Mouse (Mus musculus) E14TG2a.4 (cell line): ENCODE results near the gene Cbfa2t2.
A peak's percentile ranks its signal among the peaks of the same experiment; 100 is the strongest.

Experiments used
- H3K27me3 ChIP-seq: 2 replicates; pipeline ENCODE4 v1.6.1; 2014; ENCODE audit warnings: low read length, control low read depth; ENCODE audit not compliant: insufficient read depth
- H3K36me3 ChIP-seq: 2 replicates; pipeline ENCODE4 v1.6.1; 2014; ENCODE audit warnings: low read length, control low read depth; ENCODE audit not compliant: insufficient read depth
- H3K4me1 ChIP-seq: replicated peaks from 2 replicates; pipeline ENCODE4 v1.6.1; 2014; ENCODE audit warnings: low read depth, low read length, control low read depth
- H3K4me3 ChIP-seq: replicated peaks from 2 replicates; pipeline ENCODE4 v1.5.1; 2014; ENCODE audit warnings: mild to moderate bottlenecking, low read length
- H3K9me3 ChIP-seq: 2 replicates; pipeline ENCODE4 v1.6.1; 2014; ENCODE audit warnings: low read length, control low read depth
- CTCF ChIP-seq: conservative IDR thresholded peaks from 2 replicates; pipeline ENCODE4 v1.5.1; 2014; ENCODE audit warnings: low read length
- NANOG ChIP-seq: IDR thresholded peaks from 2 replicates; pipeline ENCODE4 v1.6.1; 2014; ENCODE audit warnings: borderline replicate concordance, low read length, mixed read lengths
- POU5F1 ChIP-seq: IDR thresholded peaks from 2 replicates; pipeline ENCODE4 v1.6.1; 2014; ENCODE audit warnings: low read length, borderline replicate concordance

The Cbfa2t2 gene

GRCm38 (mm10) chr2:154405447-154405994, 30.8 kb upstream of the Cbfa2t2 start:
- no peak for TF ChIP-seq NANOG
- no peak for TF ChIP-seq CTCF
- TF ChIP-seq POU5F1: no peak
- Histone ChIP-seq H3K4me1 (peaks cover 8% of the 10 kb centered on the region), H3K4me3 (no peak overlapping the region), H3K36me3 (peaks cover 32% of the 10 kb centered on the region), H3K27me3 (no peaks in the 10 kb centered on the region), H3K9me3 (peaks cover 16% of the 10 kb centered on the region)

GRCm38 (mm10) chr2:154407063-154407642, 29.1 kb upstream of the Cbfa2t2 start:
- Histone ChIP-seq H3K4me1 (peaks cover 8% of the 10 kb centered on the region), H3K36me3 (peaks cover 28% of the 10 kb centered on the region), H3K4me3 (peak overlapping the region; percentile 87), H3K9me3 (peaks cover 16% of the 10 kb centered on the region), H3K27me3 (no peaks in the 10 kb centered on the region)
- TF ChIP-seq NANOG: no peak
- TF ChIP-seq POU5F1: no peak
- TF ChIP-seq CTCF: no peak

DNA sequence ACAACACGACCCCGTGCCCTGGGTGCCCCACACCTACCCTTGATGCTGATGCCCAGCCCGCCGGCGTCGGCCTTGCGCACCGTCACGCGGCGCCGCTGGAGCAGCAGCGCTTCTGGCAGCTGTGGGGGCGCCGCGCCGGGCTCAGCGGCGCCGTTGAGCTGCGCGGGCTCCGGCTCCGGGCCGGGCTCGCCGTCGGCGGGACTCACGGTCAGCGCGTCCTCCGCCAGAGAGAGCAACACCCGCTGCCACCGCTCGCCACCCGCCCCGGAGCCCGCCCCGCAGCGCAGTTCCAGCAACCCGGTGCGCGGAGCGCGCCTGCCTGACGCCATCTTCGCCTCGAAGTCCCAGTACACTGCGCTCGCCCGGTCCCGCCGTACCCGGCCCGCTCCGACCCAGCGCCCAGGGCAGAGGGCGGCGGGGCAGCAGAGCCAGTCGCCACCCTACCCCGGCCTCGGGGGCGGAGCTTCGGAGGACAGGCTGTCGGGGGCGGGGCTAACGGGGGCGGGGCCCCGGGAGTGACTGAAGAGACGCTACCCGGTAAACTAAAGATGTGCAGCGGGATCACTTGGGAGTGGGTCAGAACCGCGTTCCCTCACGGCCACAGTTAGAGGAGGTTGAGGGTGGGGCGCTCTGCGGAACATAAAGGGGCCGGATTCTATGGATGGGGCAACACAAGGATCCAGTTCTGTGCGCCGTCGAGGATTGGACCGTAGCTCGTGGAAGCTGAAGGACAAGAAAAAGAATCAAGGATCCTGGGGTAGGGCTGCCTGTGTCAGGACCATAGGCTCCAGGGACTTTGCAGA, 28.4 kb upstream of the Cbfa2t2 start, which contains the start of gene Snta1:
Gene Snta1 (minus strand): TSS at position 457 of the 803 bp plus-strand sequence.
- Histone ChIP-seq H3K4me1 (peaks cover 8% of the 10 kb centered on the region), H3K36me3 (peaks cover 23% of the 10 kb centered on the region), H3K27me3 (no peaks in the 10 kb centered on the region), H3K9me3 (peaks cover 16% of the 10 kb centered on the region), H3K4me3 (peak within 1 kb of the TSS; percentile 87)
- no peak for TF ChIP-seq CTCF
- no peak for TF ChIP-seq POU5F1
- TF ChIP-seq NANOG: no peak

DNA sequence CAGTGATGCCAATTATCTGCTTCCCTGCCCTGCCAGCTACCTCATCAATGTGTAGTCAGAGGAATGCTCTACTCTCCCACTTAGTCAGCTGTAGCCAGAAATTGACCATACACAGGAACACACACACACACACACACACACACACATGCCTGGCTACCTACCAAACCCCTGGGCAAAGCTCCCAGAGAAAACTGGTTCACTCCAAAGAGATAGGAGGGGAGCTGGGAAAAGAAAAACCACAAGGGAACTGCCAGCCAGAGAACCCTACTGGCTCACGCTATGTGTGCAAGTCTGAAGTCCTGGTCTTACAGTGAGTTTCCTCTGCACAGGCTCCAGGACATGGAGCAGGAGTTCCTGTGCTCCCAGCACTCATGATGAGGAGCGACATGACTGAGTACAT, 25.9 kb upstream of the Cbfa2t2 start:
- Histone ChIP-seq H3K4me3 (no peak overlapping the region), H3K36me3 (peaks cover 23% of the 10 kb centered on the region), H3K4me1 (peaks cover 18% of the 10 kb centered on the region), H3K9me3 (peaks cover 16% of the 10 kb centered on the region), H3K27me3 (no peaks in the 10 kb centered on the region)
- no peak for TF ChIP-seq CTCF
- no peak for TF ChIP-seq POU5F1
- TF ChIP-seq NANOG: no peak

DNA sequence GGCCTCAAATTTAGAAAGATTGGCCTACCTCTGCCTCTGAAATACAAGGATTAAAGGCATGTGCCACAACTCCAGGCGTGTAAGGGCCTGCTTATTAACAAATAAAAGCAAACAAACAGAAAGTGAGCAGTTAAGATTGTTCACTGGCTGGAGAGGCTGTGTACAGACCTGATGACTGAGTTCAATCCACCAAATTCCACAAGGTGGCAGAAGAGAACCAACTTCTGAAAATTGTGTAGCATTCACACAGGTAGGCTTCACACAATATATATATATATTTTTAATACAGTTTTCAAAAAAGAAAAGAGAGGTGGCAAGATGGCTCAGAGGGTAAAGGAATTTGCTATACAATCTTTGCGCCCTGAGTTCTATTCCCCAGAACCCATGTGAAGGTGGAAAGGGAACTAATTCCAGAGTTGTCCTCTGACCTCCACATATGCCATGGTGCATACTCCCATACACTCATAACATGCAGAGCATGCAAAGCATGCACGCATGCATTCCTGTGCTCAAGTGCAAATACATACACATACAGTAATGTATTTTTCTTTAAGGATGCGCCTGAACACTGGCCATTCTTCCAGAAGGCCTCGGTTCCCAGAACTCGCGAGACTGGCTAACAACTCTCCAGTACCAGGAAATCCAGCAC, 24.1 kb upstream of the Cbfa2t2 start:
- no peak for TF ChIP-seq NANOG
- no peak for TF ChIP-seq POU5F1
- peak; percentile 42 for TF ChIP-seq CTCF

GRCm38 (mm10) chr2:154417107-154417506, 19.2 kb upstream of the Cbfa2t2 start:
- no peak for TF ChIP-seq NANOG
- peak; percentile 86 for TF ChIP-seq CTCF
- Histone ChIP-seq H3K27me3 (no peaks in the 10 kb centered on the region), H3K9me3 (no peaks in the 10 kb centered on the region), H3K4me1 (peaks cover 67% of the 10 kb centered on the region), H3K36me3 (peaks cover 25% of the 10 kb centered on the region), H3K4me3 (no peak overlapping the region)

More for the DNA sequence above, 24.1 kb upstream of the Cbfa2t2 start:
- Histone ChIP-seq H3K27me3 (no peaks in the 10 kb centered on the region), H3K4me1 (peaks cover 32% of the 10 kb centered on the region), H3K9me3 (peaks cover 2% of the 10 kb centered on the region; the same call in 1 of the 2 replicates), H3K4me3 (no peak overlapping the region), H3K36me3 (peaks cover 18% of the 10 kb centered on the region)

DNA sequence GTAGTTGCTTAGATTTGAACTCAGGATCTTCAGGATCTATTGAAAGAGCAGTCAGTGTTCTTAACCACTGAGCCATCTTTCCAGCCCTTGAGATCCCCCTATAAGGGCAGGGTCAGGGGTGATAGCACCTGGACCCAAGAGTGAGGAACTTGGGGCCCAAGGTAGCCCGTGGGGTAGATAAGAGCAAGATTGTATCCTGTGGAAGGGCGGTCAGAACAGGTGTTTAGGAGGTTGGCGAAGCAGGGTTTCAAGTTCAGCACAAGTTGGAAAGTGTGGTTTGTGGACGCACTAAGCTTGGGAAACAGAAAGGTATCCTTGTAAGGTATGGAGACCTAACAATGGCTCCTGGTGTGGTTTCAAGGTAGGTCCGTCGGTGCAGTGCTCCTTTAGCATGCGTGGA, 18.3 kb upstream of the Cbfa2t2 start:
- Histone ChIP-seq H3K9me3 (no peaks in the 10 kb centered on the region), H3K27me3 (no peaks in the 10 kb centered on the region), H3K36me3 (peaks cover 25% of the 10 kb centered on the region), H3K4me1 (peaks cover 76% of the 10 kb centered on the region), H3K4me3 (no peak overlapping the region)
- TF ChIP-seq NANOG (no peak), CTCF (no peak), POU5F1 (no peak)

DNA sequence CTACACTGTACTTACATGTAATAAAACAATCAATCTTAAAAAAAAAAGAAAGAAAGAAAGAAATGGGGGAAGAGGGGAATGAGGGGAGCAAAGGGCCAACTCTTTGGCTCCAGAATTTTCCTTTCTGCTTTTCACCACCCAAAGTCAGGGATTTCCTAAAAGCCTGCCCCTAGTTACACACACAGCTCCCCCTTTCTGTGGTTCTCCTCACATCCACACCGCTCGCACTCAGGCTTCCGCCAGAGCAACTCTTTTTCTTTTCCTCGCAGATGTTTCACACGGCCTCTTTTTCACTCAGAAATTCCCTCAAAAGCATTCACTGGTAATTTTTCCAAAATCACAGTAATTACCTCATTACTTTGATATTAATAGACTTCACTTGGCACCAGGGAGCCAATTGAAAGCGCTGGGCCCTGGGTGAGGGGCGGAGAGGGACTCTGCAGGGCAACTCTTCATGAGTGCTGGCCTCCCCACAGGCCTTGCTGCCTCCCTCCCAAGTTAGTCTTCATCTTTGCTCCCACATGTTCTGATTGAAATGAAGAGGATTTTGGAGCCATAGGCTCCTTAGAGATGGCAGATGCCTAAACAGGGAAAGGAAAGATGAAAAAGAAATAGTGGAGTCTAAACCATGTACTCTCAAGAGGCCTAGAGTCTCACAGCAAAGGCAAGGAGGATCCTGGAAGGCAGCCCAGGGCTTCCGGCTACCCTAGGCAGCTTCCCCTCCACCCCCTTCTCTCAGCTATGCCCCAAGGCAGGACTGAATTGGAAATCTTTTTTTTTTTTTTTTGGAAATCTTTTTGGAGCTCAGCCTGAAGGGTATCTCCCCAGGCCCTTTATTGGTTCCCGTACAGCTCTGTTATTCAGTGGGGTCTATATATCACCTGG, 16.4 kb upstream of the Cbfa2t2 start:
- Histone ChIP-seq H3K36me3 (peaks cover 18% of the 10 kb centered on the region), H3K4me1 (peaks cover 84% of the 10 kb centered on the region), H3K27me3 (no peaks in the 10 kb centered on the region), H3K4me3 (peak overlapping the region; percentile 82), H3K9me3 (no peaks in the 10 kb centered on the region)
- no peak for TF ChIP-seq POU5F1
- peak; percentile 22 for TF ChIP-seq CTCF
